Mouse (Mus musculus): ENCODE data around the gene Ccdc43. TPM values are rescaled to one million over a fixed set of nuclear protein-coding genes. Genes with fewer than 3 reads are reported as not detected.
A peak's percentile ranks its signal among the peaks of the same experiment; 100 is the strongest.
"Not testable (repeated sequence)": the region's sequence is repeated elsewhere in the genome, so short reads cannot be mapped to it uniquely, and the experiment has no call there.

Ccdc43 gene
- polyA plus RNA-seq, 1 experiment from 2014 or later: 47.5 TPM

- H3K27ac ChIP-seq (ENCODE audit: low read length): no peak overlapping the region
- no peak overlapping the region for H3K4me3 ChIP-seq (ENCODE audit: low read length)
- 55% methylated on average over 5 of the region's 5 CpGs for WGBS
- H3K9me3 ChIP-seq (ENCODE audit: control insufficient read depth, low read length): no peaks in the 10 kb centered on the region
- H3K4me1 ChIP-seq (replicated peaks; ENCODE audit: control insufficient read depth, insufficient read depth, low read length): no peaks in the 10 kb centered on the region
- H3K4me2 ChIP-seq (ENCODE audit: low read depth, low read length): no peak overlapping the region
- no peaks in the 10 kb centered on the region for H3K27me3 ChIP-seq (ENCODE audit: control insufficient read depth, insufficient read depth, low read depth, low read length)
- no peaks in the 10 kb centered on the region for H3K36me3 ChIP-seq (ENCODE audit: control insufficient read depth, insufficient read depth, low read length)
- no peak overlapping the region for H3K9ac ChIP-seq (ENCODE audit: low read length)
- no peak for ATAC-seq (ENCODE audit: low read depth)
Measured at GRCm38 (mm10) chr11:102733146-102733545, 35.6 kb upstream of the Ccdc43 start.

GRCm38 (mm10) chr11:102731366-102731765 lies 33.8 kb upstream of the Ccdc43 start:
- no peaks in the 10 kb centered on the region for H3K27me3 ChIP-seq (ENCODE audit: control insufficient read depth, insufficient read depth, low read depth, low read length)
- ATAC-seq (ENCODE audit: low read depth): no peak
- WGBS: 68% methylated on average over 6 of the region's 6 CpGs

DNA sequence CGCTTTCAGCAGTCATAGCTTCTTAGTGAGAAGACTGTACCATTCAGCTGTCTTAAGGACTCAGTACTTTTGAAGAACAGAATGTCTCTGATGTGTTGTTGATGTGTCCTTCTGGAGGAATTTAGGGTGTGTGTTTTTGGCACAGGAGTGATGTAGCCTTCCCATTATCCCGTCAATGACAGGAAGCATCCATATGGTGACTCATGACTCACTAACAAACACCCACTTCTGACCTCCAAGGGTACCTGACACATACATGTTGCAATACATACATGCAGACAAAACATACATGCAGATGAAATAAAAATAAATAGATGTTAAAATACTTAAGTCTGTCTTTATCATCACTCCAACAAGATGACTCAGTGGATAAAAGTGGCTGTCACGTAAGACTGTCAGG lies 32.3 kb upstream of the Ccdc43 start:
- no peak overlapping the region for H3K4me3 ChIP-seq (ENCODE audit: low read length)
- no peaks in the 10 kb centered on the region for H3K4me1 ChIP-seq (replicated peaks; ENCODE audit: control insufficient read depth, insufficient read depth, low read length)
- no peak for ATAC-seq (ENCODE audit: low read depth)
- H3K4me2 ChIP-seq (ENCODE audit: low read depth, low read length): no peak overlapping the region
- H3K27me3 ChIP-seq (ENCODE audit: control insufficient read depth, insufficient read depth, low read depth, low read length): no peaks in the 10 kb centered on the region
- no peaks in the 10 kb centered on the region for H3K9me3 ChIP-seq (ENCODE audit: control insufficient read depth, low read length)
- no peak overlapping the region for H3K9ac ChIP-seq (ENCODE audit: low read length)
- H3K36me3 ChIP-seq (ENCODE audit: control insufficient read depth, insufficient read depth, low read length): no peaks in the 10 kb centered on the region
- H3K27ac ChIP-seq (ENCODE audit: low read length): no peak overlapping the region
- 62% methylated on average over 3 of the region's 3 CpGs for WGBS

More at GRCm38 (mm10) chr11:102731366-102731765, 33.8 kb upstream of the Ccdc43 start:
- H3K4me2 ChIP-seq (ENCODE audit: low read depth, low read length): no peak overlapping the region
- no peak overlapping the region for H3K9ac ChIP-seq (ENCODE audit: low read length)
- H3K27ac ChIP-seq (ENCODE audit: low read length): no peak overlapping the region
- no peaks in the 10 kb centered on the region for H3K36me3 ChIP-seq (ENCODE audit: control insufficient read depth, insufficient read depth, low read length)
- no peaks in the 10 kb centered on the region for H3K9me3 ChIP-seq (ENCODE audit: control insufficient read depth, low read length)
- no peaks in the 10 kb centered on the region for H3K4me1 ChIP-seq (replicated peaks; ENCODE audit: control insufficient read depth, insufficient read depth, low read length)
- H3K4me3 ChIP-seq (ENCODE audit: low read length): no peak overlapping the region

- no peaks in the 10 kb centered on the region for H3K36me3 ChIP-seq (ENCODE audit: control insufficient read depth, insufficient read depth, low read length)
- no peak overlapping the region for H3K9ac ChIP-seq (ENCODE audit: low read length)
- no peaks in the 10 kb centered on the region for H3K9me3 ChIP-seq (ENCODE audit: control insufficient read depth, low read length)
- 29% methylated on average over 7 of the region's 7 CpGs for WGBS
- no peak overlapping the region for H3K4me3 ChIP-seq (ENCODE audit: low read length)
- no peaks in the 10 kb centered on the region for H3K4me1 ChIP-seq (replicated peaks; ENCODE audit: control insufficient read depth, insufficient read depth, low read length)
- 0 out of 2 replicates have a peak, but pooled peaks have one; percentile 10 for ATAC-seq (ENCODE audit: low read depth)
- no peak overlapping the region for H3K27ac ChIP-seq (ENCODE audit: low read length)
- H3K4me2 ChIP-seq (ENCODE audit: low read depth, low read length): no peak overlapping the region
- no peaks in the 10 kb centered on the region for H3K27me3 ChIP-seq (ENCODE audit: control insufficient read depth, insufficient read depth, low read depth, low read length)
Measured at GRCm38 (mm10) chr11:102728614-102729013, 31.0 kb upstream of the Ccdc43 start.

DNA sequence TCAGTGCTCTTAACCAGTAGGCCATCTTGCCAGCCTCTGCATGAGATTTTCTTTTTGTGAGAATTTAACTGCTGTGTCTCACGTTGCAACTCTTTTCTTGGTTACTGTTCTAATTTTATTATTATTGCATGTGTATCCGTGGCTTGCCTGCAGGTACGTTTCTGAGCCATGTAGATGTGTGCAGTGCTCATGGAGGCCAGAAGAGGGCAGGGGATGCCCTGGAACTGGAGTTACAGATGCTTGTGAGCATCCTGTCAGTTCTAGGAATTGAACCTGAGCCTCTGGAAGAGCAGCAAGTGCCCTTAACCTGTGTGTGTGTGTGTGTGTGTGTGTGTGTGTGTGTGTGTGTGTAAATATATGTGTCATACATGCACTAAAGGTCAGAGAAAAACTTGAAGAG lies 28.0 kb upstream of the Ccdc43 start:
- Histone ChIP-seq H3K4me3 (ENCODE audit: low read length) (no peak overlapping the region), H3K4me2 (ENCODE audit: low read depth, low read length) (no peak overlapping the region), H3K36me3 (ENCODE audit: control insufficient read depth, insufficient read depth, low read length) (no peaks in the 10 kb centered on the region), H3K9ac (ENCODE audit: low read length) (no peak overlapping the region), H3K27me3 (ENCODE audit: control insufficient read depth, insufficient read depth, low read depth, low read length) (no peaks in the 10 kb centered on the region), H3K9me3 (ENCODE audit: control insufficient read depth, low read length) (no peaks in the 10 kb centered on the region), H3K4me1 (replicated peaks; ENCODE audit: control insufficient read depth, insufficient read depth, low read length) (no peaks in the 10 kb centered on the region), H3K27ac (ENCODE audit: low read length) (no peak overlapping the region)
- WGBS: 30% methylated on average over 3 of the region's 3 CpGs
- no peak for ATAC-seq (ENCODE audit: low read depth)

GRCm38 (mm10) chr11:102716135-102716534 lies 18.6 kb upstream of the Ccdc43 start:
- no peaks in the 10 kb centered on the region for H3K36me3 ChIP-seq (ENCODE audit: control insufficient read depth, insufficient read depth, low read length)
- H3K9me3 ChIP-seq (ENCODE audit: control insufficient read depth, low read length): 0 out of 2 replicates have a peak, but pooled peaks cover 4% of the 10 kb centered on the region
- WGBS: 73% methylated on average over 7 of the region's 7 CpGs
- H3K4me1 ChIP-seq (replicated peaks; ENCODE audit: control insufficient read depth, insufficient read depth, low read length): no peaks in the 10 kb centered on the region
- no peaks in the 10 kb centered on the region for H3K27me3 ChIP-seq (ENCODE audit: control insufficient read depth, insufficient read depth, low read depth, low read length)
- H3K9ac ChIP-seq (ENCODE audit: low read length): no peak overlapping the region
- no peak overlapping the region for H3K27ac ChIP-seq (ENCODE audit: low read length)
- H3K4me3 ChIP-seq (ENCODE audit: low read length): no peak overlapping the region
- no peak overlapping the region for H3K4me2 ChIP-seq (ENCODE audit: low read depth, low read length)
- no peak for ATAC-seq (ENCODE audit: low read depth)

DNA sequence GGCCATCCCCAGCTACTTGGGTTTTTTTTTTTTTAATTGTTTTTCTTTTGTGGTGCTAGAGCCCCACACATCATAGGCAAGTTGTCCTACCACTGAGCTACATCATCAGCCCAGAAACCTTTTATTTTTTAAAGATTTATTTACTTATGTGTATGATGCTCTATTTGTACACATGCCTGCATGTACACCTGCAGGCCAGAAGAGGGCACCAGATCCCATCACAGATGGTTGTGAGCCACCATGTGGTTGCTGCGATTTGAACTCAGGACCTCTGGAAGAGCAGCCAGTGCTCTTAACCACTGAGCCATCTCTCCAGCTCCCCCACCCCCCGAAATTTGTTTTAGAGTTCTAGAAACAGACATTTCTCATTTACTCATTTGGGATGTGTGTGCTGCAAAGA lies 17.0 kb upstream of the Ccdc43 start:
- not testable (repeated sequence) for H3K4me2 ChIP-seq (ENCODE audit: low read depth, low read length); H3K4me1 ChIP-seq (replicated peaks; ENCODE audit: control insufficient read depth, insufficient read depth, low read length); ATAC-seq (ENCODE audit: low read depth); H3K27me3 ChIP-seq (ENCODE audit: control insufficient read depth, insufficient read depth, low read depth, low read length); H3K36me3 ChIP-seq (ENCODE audit: control insufficient read depth, insufficient read depth, low read length); H3K4me3 ChIP-seq (ENCODE audit: low read length); H3K27ac ChIP-seq (ENCODE audit: low read length); H3K9me3 ChIP-seq (ENCODE audit: control insufficient read depth, low read length); H3K9ac ChIP-seq (ENCODE audit: low read length)
- 88% methylated on average over 2 of the region's 2 CpGs for WGBS

DNA sequence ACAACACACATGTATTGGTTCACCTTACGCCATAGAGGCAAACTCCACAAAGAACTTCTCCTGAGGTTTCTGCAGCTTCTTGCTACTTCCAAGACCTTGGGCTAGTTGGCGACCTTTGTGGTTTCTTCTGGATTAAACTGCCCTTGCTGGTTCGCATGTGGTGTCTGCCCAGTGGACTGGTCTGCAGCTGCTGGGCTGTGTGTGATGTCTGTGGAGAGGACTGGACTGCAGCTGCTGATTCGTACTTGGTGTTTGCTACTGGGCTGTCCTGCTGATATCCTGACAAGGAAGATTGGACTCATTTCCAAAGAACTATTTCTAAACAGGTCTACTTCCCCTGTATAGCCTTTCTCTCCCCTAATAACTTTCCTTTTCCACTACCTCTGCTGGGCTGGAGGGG lies 14.8 kb upstream of the Ccdc43 start:
- no peak overlapping the region for H3K27ac ChIP-seq (ENCODE audit: low read length)
- WGBS: 82% methylated on average over 4 of the region's 4 CpGs
- no peak overlapping the region for H3K4me3 ChIP-seq (ENCODE audit: low read length)
- no peak for ATAC-seq (ENCODE audit: low read depth)
- H3K36me3 ChIP-seq (ENCODE audit: control insufficient read depth, insufficient read depth, low read length): no peaks in the 10 kb centered on the region
- no peak overlapping the region for H3K4me2 ChIP-seq (ENCODE audit: low read depth, low read length)
- 0 out of 2 replicates have a peak, but pooled peaks cover under 1% of the 10 kb centered on the region for H3K9me3 ChIP-seq (ENCODE audit: control insufficient read depth, low read length)
- no peak overlapping the region for H3K9ac ChIP-seq (ENCODE audit: low read length)
- no peaks in the 10 kb centered on the region for H3K27me3 ChIP-seq (ENCODE audit: control insufficient read depth, insufficient read depth, low read depth, low read length)
- no peaks in the 10 kb centered on the region for H3K4me1 ChIP-seq (replicated peaks; ENCODE audit: control insufficient read depth, insufficient read depth, low read length)

DNA sequence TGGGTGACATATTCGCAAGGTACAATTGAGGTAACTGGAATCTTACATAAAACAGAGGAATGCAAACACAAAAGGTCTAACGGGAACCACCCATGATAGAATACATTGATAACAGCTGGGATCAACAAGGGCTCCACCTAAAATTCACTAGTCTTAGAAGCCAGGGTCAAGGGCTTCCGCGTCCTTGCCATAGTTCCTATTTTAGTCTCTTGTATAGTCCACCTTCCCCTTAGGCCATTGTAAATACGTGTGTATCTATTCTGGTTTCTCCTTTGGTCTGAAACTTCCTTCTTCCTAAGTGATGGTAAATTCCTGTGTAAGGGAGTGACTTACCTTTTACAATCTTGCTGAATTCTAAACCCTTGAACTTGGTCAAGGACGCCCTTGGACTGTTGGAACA lies 4.6 kb upstream of the Ccdc43 start:
- H3K4me2 ChIP-seq (ENCODE audit: low read depth, low read length); H3K4me1 ChIP-seq (replicated peaks; ENCODE audit: control insufficient read depth, insufficient read depth, low read length); ATAC-seq (ENCODE audit: low read depth); H3K36me3 ChIP-seq (ENCODE audit: control insufficient read depth, insufficient read depth, low read length); H3K27ac ChIP-seq (ENCODE audit: low read length); H3K9ac ChIP-seq (ENCODE audit: low read length); H3K9me3 ChIP-seq (ENCODE audit: control insufficient read depth, low read length); H3K4me3 ChIP-seq (ENCODE audit: low read length); H3K27me3 ChIP-seq (ENCODE audit: control insufficient read depth, insufficient read depth, low read depth, low read length): not testable (repeated sequence)
- WGBS: 87% methylated on average over 6 of the region's 6 CpGs

GRCm38 (mm10) chr11:102698018-102698476 lies 465 bp upstream of the Ccdc43 start:
- ATAC-seq (ENCODE audit: low read depth): no peak
- Histone ChIP-seq H3K9me3 (ENCODE audit: control insufficient read depth, low read length) (no peaks in the 10 kb centered on the region), H3K27me3 (ENCODE audit: control insufficient read depth, insufficient read depth, low read depth, low read length) (no peaks in the 10 kb centered on the region), H3K4me1 (replicated peaks; ENCODE audit: control insufficient read depth, insufficient read depth, low read length) (peaks cover 15% of the 10 kb centered on the region), H3K4me3 (ENCODE audit: low read length) (peak overlapping the region; percentile 74), H3K27ac (ENCODE audit: low read length) (peak overlapping the region; percentile 33; the same call in 1 of the 2 replicates), H3K9ac (ENCODE audit: low read length) (peak overlapping the region; percentile 85), H3K4me2 (ENCODE audit: low read depth, low read length) (peak overlapping the region; percentile 92), H3K36me3 (ENCODE audit: control insufficient read depth, insufficient read depth, low read length) (no peaks in the 10 kb centered on the region; the same call in 1 of the 2 replicates)
- WGBS: 11% methylated on average over 9 of the region's 9 CpGs

All from lung, embryonic 16.5 days (tissue).